Mouse (Mus musculus): Measurements from ENCODE around the gene Grik1.
A peak's percentile ranks its signal among the peaks of the same experiment; 100 is the strongest.

Grik1 gene

GRCm38 (mm10) chr16:88290132-88290772 lies at the start of gene Grik1:
Gene Grik1 (minus strand): TSS chr16:88290265.
- DNase-seq (ENCODE audit: extremely low spot score), result no peak

GRCm38 (mm10) chr16:88294209-88294608 lies 4.1 kb upstream of the Grik1 start:
- DNase-seq (ENCODE audit: extremely low spot score), result no peak

- peak; percentile 63 for DNase-seq (ENCODE audit: extremely low spot score)
Measured at GRCm38 (mm10) chr16:88289421-88290081, 514 bp downstream of the Grik1 start.

GRCm38 (mm10) chr16:88258407-88258806 lies 31.7 kb downstream of the Grik1 start:
- no peak for DNase-seq (ENCODE audit: extremely low spot score)

GRCm38 (mm10) chr16:88257072-88257471 lies 33.0 kb downstream of the Grik1 start:
- DNase-seq (ENCODE audit: extremely low spot score), result no peak

GRCm38 (mm10) chr16:88256101-88256500 lies 34.0 kb downstream of the Grik1 start:
- no peak for DNase-seq (ENCODE audit: extremely low spot score)

GRCm38 (mm10) chr16:88252676-88253075 lies 37.4 kb downstream of the Grik1 start:
- no peak for DNase-seq (ENCODE audit: extremely low spot score)

- DNase-seq (ENCODE audit: extremely low spot score), result no peak
Measured at GRCm38 (mm10) chr16:88251049-88251448, 39.0 kb downstream of the Grik1 start.

- DNase-seq (ENCODE audit: extremely low spot score), result no peak
Measured at GRCm38 (mm10) chr16:88249825-88250224, 40.2 kb downstream of the Grik1 start.

- DNase-seq (ENCODE audit: extremely low spot score), result no peak
Measured at GRCm38 (mm10) chr16:88247586-88247985, 42.5 kb downstream of the Grik1 start.

- DNase-seq (ENCODE audit: extremely low spot score), result no peak
Measured at GRCm38 (mm10) chr16:88244658-88245057, 45.4 kb downstream of the Grik1 start.

- DNase-seq (ENCODE audit: extremely low spot score), result no peak
Measured at GRCm38 (mm10) chr16:88225616-88226015, 64.4 kb downstream of the Grik1 start.

- DNase-seq (ENCODE audit: extremely low spot score), result no peak
Measured at GRCm38 (mm10) chr16:88221932-88222331, 68.1 kb downstream of the Grik1 start.

- no peak for DNase-seq (ENCODE audit: extremely low spot score)
Measured at GRCm38 (mm10) chr16:88212531-88212930, 77.5 kb downstream of the Grik1 start.

- no peak for DNase-seq (ENCODE audit: extremely low spot score)
Measured at GRCm38 (mm10) chr16:88211852-88212251, 78.2 kb downstream of the Grik1 start.

- peak; percentile 66 for DNase-seq (ENCODE audit: extremely low spot score)
Measured at GRCm38 (mm10) chr16:88204400-88204799, 85.7 kb downstream of the Grik1 start.

GRCm38 (mm10) chr16:88203985-88204384 lies 86.1 kb downstream of the Grik1 start:
- DNase-seq (ENCODE audit: extremely low spot score), result no peak

- no peak for DNase-seq (ENCODE audit: extremely low spot score)
Measured at GRCm38 (mm10) chr16:88187433-88188037, 102.5 kb downstream of the Grik1 start.

GRCm38 (mm10) chr16:88178813-88179212 lies 111.3 kb downstream of the Grik1 start:
- no peak for DNase-seq (ENCODE audit: extremely low spot score)

GRCm38 (mm10) chr16:88177364-88177763 lies 112.7 kb downstream of the Grik1 start:
- no peak for DNase-seq (ENCODE audit: extremely low spot score)

- DNase-seq (ENCODE audit: extremely low spot score), result no peak
Measured at GRCm38 (mm10) chr16:88174083-88174721, 115.9 kb downstream of the Grik1 start.

- DNase-seq (ENCODE audit: extremely low spot score), result no peak
Measured at GRCm38 (mm10) chr16:88166547-88166946, 123.5 kb downstream of the Grik1 start.

GRCm38 (mm10) chr16:88142574-88142973 lies 147.5 kb downstream of the Grik1 start:
- no peak for DNase-seq (ENCODE audit: extremely low spot score)

Data from embryo, embryonic 9.5 days (tissue).